Mouse (Mus musculus) intestine, embryonic 15.5 days (tissue): ENCODE results near the gene Cda. TPM values are rescaled to one million over a fixed set of nuclear protein-coding genes. Genes with fewer than 3 reads are reported as not detected.

Experiments used
- ATAC-seq: fragments of 200-750 bp; cut with Nextera tagmentation; 2 replicates; pipeline ENCODE4 v1.8.0; 2017; ENCODE audit warnings: moderate TSS enrichment, moderate library complexity
- H3K27ac ChIP-seq: fragments of 300-500 bp; sonication (generic); 2 replicates; pipeline ENCODE4 v1.5.1; 2015; ENCODE audit warnings: mild to moderate bottlenecking, inconsistent platforms
- H3K27me3 ChIP-seq: fragments of 300-500 bp; sonication (generic); replicated peaks from 2 replicates; pipeline ENCODE4 v1.6.1; 2015; ENCODE audit warnings: inconsistent platforms
- H3K36me3 ChIP-seq: fragments of 300-500 bp; sonication (generic); 2 replicates; pipeline ENCODE4 v1.6.1; 2015; ENCODE audit warnings: inconsistent platforms
- H3K4me1 ChIP-seq: fragments of 300-500 bp; sonication (generic); replicated peaks from 2 replicates; pipeline ENCODE4 v1.6.1; 2015; ENCODE audit warnings: inconsistent platforms
- H3K4me2 ChIP-seq: fragments of 300-500 bp; sonication (generic); replicated peaks from 2 replicates; pipeline ENCODE4 v1.6.1; 2015; ENCODE audit warnings: mild to moderate bottlenecking, inconsistent platforms
- H3K4me3 ChIP-seq: fragments of 300-500 bp; sonication (generic); replicated peaks from 2 replicates; pipeline ENCODE4 v1.5.1; 2015; ENCODE audit warnings: inconsistent platforms
- H3K9ac ChIP-seq: fragments of 300-500 bp; sonication (generic); 2 replicates; pipeline ENCODE4 v1.6.1; 2015; ENCODE audit warnings: inconsistent platforms
- H3K9me3 ChIP-seq: fragments of 300-500 bp; sonication (generic); 2 replicates; pipeline ENCODE4 v1.6.1; 2016; ENCODE audit warnings: inconsistent platforms
- WGBS: fragments of 180-500 bp; shearing (Covaris S2); methylation state at CpG from one replicate; pipeline ENCODE4 v1.1.7; 2015; 5-methylcytosine and 5-hydroxymethylcytosine counted together
- polyA plus RNA-seq: library from polyadenylated mRNA; unstranded; fragments of >200 nt; fragmentation: Nextera tagmentation; extraction: Ambion mirVana; gene quantifications from 2 replicates; pipeline ENCODE4 v1.2.1, GENCODE M21; 2015

Gene Cda
- polyA plus RNA-seq, 1 experiment from 2014 or later, result 26.5 TPM

GRCm38 (mm10) chr4:138363511-138363910, 4.3 kb downstream of the Cda start:
- H3K4me3 ChIP-seq, result no peak overlapping the region
- no peak overlapping the region for H3K9ac ChIP-seq
- no peaks in the 10 kb centered on the region for H3K36me3 ChIP-seq
- peaks cover 15% of the 10 kb centered on the region; the same call in 1 of the 2 replicates for H3K4me1 ChIP-seq
- H3K9me3 ChIP-seq, result no peaks in the 10 kb centered on the region
- no peak for ATAC-seq
- no peaks in the 10 kb centered on the region for H3K27me3 ChIP-seq
- H3K4me2 ChIP-seq, result no peak overlapping the region
- H3K27ac ChIP-seq, result no peak overlapping the region
- WGBS, result 54% methylated on average over 5 of the region's 5 CpGs

GRCm38 (mm10) chr4:138362883-138363282, 4.9 kb downstream of the Cda start:
- peaks cover 9% of the 10 kb centered on the region; the same call in 1 of the 2 replicates for H3K4me1 ChIP-seq
- ATAC-seq, result no peak
- WGBS, result 84% methylated on average over 7 of the region's 7 CpGs
- no peak overlapping the region for H3K4me3 ChIP-seq
- no peak overlapping the region for H3K27ac ChIP-seq
- no peak overlapping the region for H3K9ac ChIP-seq
- no peaks in the 10 kb centered on the region for H3K27me3 ChIP-seq
- no peaks in the 10 kb centered on the region for H3K9me3 ChIP-seq
- H3K36me3 ChIP-seq, result no peaks in the 10 kb centered on the region
- H3K4me2 ChIP-seq, result no peak overlapping the region

GRCm38 (mm10) chr4:138361370-138361821, 6.4 kb downstream of the Cda start:
- Histone ChIP-seq H3K27ac (no peak overlapping the region), H3K9ac (no peak overlapping the region), H3K4me2 (0 out of 2 replicates have a peak overlapping the region, but pooled peaks have one; percentile 22), H3K9me3 (no peaks in the 10 kb centered on the region), H3K27me3 (no peaks in the 10 kb centered on the region), H3K4me1 (no peaks in the 10 kb centered on the region), H3K36me3 (no peaks in the 10 kb centered on the region), H3K4me3 (no peak overlapping the region)
- 14% methylated on average over 11 of the region's 11 CpGs for WGBS
- peak; percentile 50; the same call in 1 of the 2 replicates for ATAC-seq

- no peak overlapping the region for H3K4me2 ChIP-seq
- no peak for ATAC-seq
- WGBS, result 67% methylated on average over 3 of the region's 3 CpGs
Observed at GRCm38 (mm10) chr4:138358176-138358575, 9.6 kb downstream of the Cda start.

GRCm38 (mm10) chr4:138356551-138356950, 11.2 kb downstream of the Cda start:
- Histone ChIP-seq H3K9me3 (no peaks in the 10 kb centered on the region), H3K4me3 (no peak overlapping the region), H3K4me2 (no peak overlapping the region), H3K4me1 (no peaks in the 10 kb centered on the region), H3K27me3 (no peaks in the 10 kb centered on the region), H3K9ac (no peak overlapping the region), H3K27ac (no peak overlapping the region), H3K36me3 (no peaks in the 10 kb centered on the region)
- WGBS, result 88% methylated on average over 12 of the region's 12 CpGs
- no peak for ATAC-seq

More at GRCm38 (mm10) chr4:138358176-138358575, 9.6 kb downstream of the Cda start:
- H3K4me3 ChIP-seq, result no peak overlapping the region
- H3K36me3 ChIP-seq, result no peaks in the 10 kb centered on the region
- H3K9me3 ChIP-seq, result no peaks in the 10 kb centered on the region
- H3K27ac ChIP-seq, result no peak overlapping the region
- H3K9ac ChIP-seq, result no peak overlapping the region
- H3K4me1 ChIP-seq, result no peaks in the 10 kb centered on the region
- no peaks in the 10 kb centered on the region for H3K27me3 ChIP-seq

- Histone ChIP-seq H3K9me3 (no peaks in the 10 kb centered on the region), H3K4me1 (no peaks in the 10 kb centered on the region), H3K36me3 (no peaks in the 10 kb centered on the region), H3K4me3 (no peak overlapping the region), H3K27ac (no peak overlapping the region), H3K4me2 (no peak overlapping the region), H3K27me3 (no peaks in the 10 kb centered on the region), H3K9ac (no peak overlapping the region)
- no peak for ATAC-seq
- WGBS, result 82% methylated on average over 8 of the region's 8 CpGs
Observed at GRCm38 (mm10) chr4:138356141-138356540, 11.7 kb downstream of the Cda start.

- Histone ChIP-seq H3K27ac (no peak overlapping the region), H3K9ac (no peak overlapping the region), H3K36me3 (no peaks in the 10 kb centered on the region), H3K9me3 (no peaks in the 10 kb centered on the region), H3K4me1 (no peaks in the 10 kb centered on the region), H3K4me2 (no peak overlapping the region), H3K4me3 (no peak overlapping the region), H3K27me3 (no peaks in the 10 kb centered on the region)
- WGBS, result 75% methylated on average over 2 of the region's 2 CpGs
- ATAC-seq, result no peak
Observed at GRCm38 (mm10) chr4:138355496-138355895, 12.3 kb downstream of the Cda start.

- WGBS, result 72% methylated on average over 10 of the region's 10 CpGs
- Histone ChIP-seq H3K4me1 (no peaks in the 10 kb centered on the region), H3K4me3 (no peak overlapping the region), H3K9me3 (no peaks in the 10 kb centered on the region), H3K27ac (no peak overlapping the region), H3K9ac (no peak overlapping the region), H3K4me2 (no peak overlapping the region), H3K36me3 (no peaks in the 10 kb centered on the region), H3K27me3 (no peaks in the 10 kb centered on the region)
- no peak for ATAC-seq
Observed at GRCm38 (mm10) chr4:138353438-138354171, 14.2 kb downstream of the Cda start.

- Histone ChIP-seq H3K27me3 (no peaks in the 10 kb centered on the region), H3K9me3 (no peaks in the 10 kb centered on the region), H3K4me1 (no peaks in the 10 kb centered on the region), H3K4me3 (no peak overlapping the region), H3K4me2 (no peak overlapping the region), H3K36me3 (no peaks in the 10 kb centered on the region), H3K9ac (no peak overlapping the region), H3K27ac (no peak overlapping the region)
- no peak for ATAC-seq
- WGBS, result 88% methylated on average over 6 of the region's 6 CpGs
Observed at GRCm38 (mm10) chr4:138352692-138353091, 15.1 kb downstream of the Cda start.

- Histone ChIP-seq H3K4me3 (no peak overlapping the region), H3K4me2 (no peak overlapping the region), H3K27me3 (no peaks in the 10 kb centered on the region), H3K9me3 (no peaks in the 10 kb centered on the region), H3K27ac (no peak overlapping the region), H3K9ac (no peak overlapping the region), H3K36me3 (no peaks in the 10 kb centered on the region), H3K4me1 (no peaks in the 10 kb centered on the region)
- ATAC-seq, result no peak
- 85% methylated on average over 5 of the region's 5 CpGs for WGBS
Observed at GRCm38 (mm10) chr4:138351821-138352220, 16.0 kb downstream of the Cda start.

GRCm38 (mm10) chr4:138348716-138349115, 19.1 kb downstream of the Cda start:
- Histone ChIP-seq H3K4me3 (no peak overlapping the region), H3K4me2 (no peak overlapping the region), H3K4me1 (no peaks in the 10 kb centered on the region), H3K9ac (no peak overlapping the region), H3K27ac (no peak overlapping the region), H3K36me3 (no peaks in the 10 kb centered on the region), H3K9me3 (no peaks in the 10 kb centered on the region), H3K27me3 (no peaks in the 10 kb centered on the region)
- no peak for ATAC-seq
- 73% methylated on average over 7 of the region's 7 CpGs for WGBS

- no peaks in the 10 kb centered on the region for H3K36me3 ChIP-seq
- no peak for ATAC-seq
- no peaks in the 10 kb centered on the region for H3K9me3 ChIP-seq
- H3K9ac ChIP-seq, result no peak overlapping the region
- no peak overlapping the region for H3K4me2 ChIP-seq
- no peak overlapping the region for H3K27ac ChIP-seq
- 71% methylated on average over 1 of the region's 1 CpGs for WGBS
- H3K27me3 ChIP-seq, result no peaks in the 10 kb centered on the region
- H3K4me1 ChIP-seq, result peaks cover 6% of the 10 kb centered on the region; the same call in 1 of the 2 replicates
- no peak overlapping the region for H3K4me3 ChIP-seq
Observed at GRCm38 (mm10) chr4:138347280-138347679, 20.5 kb downstream of the Cda start.
